Mouse (Mus musculus) embryo, embryonic 11.5 days (tissue): Measurements from ENCODE around the gene Anapc11.
A peak's percentile ranks its signal among the peaks of the same experiment; 100 is the strongest.

Experiments used
- DNase-seq: peaks from one replicate; pipeline ENCODE4 v3.0.0-alpha.2; 2012; ENCODE audit warnings: low read depth, low spot score

Anapc11 gene

GRCm38 (mm10) chr11:120627468-120628300, 29.5 kb downstream of the Anapc11 start:
- DNase-seq = no peak

DNA sequence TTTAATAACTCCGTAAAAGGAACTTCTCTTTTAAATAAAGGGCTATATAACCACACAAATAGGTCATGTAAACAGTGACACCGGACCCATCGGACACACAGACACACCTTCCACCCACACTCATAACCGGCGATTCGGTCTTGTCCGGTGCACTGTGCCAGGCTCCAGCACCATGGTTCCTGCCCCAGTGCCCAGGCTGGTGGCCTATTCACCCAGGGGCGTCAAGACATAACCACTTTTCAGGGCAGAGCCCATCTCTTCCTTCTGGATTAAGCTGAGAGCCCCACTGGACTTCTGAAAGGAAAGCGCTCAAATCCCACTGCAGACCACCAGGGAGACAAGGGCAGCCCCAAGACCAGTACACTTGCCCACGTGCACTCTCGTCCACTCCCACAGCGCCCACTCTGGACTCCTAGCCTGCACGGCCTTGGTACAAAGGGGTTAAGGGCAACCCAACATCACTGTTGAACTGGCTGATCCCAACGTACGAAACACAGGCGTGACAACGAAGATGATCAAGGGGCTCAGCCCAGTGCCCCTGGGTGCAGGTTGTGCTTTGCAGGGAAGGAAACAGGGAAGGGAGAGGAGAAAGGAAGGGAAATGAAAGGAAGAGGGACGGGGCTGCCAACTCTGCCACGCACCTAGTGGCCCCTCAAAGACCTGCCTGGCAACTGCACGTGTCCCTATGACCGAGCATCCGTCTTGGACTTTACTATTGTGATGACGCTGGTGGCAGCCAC, 30.6 kb downstream of the Anapc11 start:
- no peak for DNase-seq

DNA sequence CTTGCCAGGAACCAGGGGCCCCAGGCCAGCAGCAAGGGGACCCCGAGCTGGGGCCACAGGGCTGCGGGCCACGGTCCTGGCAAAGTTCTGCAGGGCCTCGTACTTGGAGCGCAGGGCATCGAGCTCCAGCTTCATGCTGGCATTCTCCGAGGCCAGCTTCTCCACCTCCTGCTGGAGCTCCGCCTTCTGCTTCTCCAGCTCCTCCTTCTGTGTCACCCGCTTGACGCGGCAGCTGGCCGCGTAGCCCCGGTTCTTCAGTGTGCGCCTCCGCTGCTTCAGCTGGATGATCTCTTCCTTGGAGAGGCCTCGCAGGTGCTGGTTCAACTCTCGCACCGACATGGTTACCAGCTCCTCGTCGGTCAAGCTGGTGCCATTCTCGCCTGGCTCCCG, 31.1 kb downstream of the Anapc11 start:
- no peak for DNase-seq

GRCm38 (mm10) chr11:120629911-120630310, 31.7 kb downstream of the Anapc11 start:
- no peak for DNase-seq

DNA sequence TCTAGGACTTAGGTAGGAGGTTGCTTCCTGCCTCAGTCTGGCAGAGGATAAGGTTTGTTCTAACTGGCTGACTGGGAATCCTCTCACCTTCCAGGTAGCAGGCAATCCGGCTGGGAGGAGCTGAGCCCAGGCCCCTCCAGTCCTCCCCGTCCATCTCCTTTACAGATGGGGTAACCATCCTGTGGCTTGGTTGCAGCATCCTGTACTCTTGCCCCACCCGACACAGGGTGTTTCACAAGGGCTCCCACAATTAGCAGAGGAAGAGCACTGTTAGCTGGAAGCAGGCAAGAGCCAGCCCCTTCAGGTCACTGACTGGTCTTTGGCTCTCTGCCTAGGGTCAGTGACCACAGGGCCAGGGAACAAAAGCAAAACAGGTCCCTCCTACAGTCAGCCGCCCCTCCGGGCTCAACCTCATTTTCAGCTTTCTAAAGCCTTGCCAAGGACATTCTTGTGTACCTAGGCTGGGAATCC, 32.2 kb downstream of the Anapc11 start:
- no peak for DNase-seq

DNA sequence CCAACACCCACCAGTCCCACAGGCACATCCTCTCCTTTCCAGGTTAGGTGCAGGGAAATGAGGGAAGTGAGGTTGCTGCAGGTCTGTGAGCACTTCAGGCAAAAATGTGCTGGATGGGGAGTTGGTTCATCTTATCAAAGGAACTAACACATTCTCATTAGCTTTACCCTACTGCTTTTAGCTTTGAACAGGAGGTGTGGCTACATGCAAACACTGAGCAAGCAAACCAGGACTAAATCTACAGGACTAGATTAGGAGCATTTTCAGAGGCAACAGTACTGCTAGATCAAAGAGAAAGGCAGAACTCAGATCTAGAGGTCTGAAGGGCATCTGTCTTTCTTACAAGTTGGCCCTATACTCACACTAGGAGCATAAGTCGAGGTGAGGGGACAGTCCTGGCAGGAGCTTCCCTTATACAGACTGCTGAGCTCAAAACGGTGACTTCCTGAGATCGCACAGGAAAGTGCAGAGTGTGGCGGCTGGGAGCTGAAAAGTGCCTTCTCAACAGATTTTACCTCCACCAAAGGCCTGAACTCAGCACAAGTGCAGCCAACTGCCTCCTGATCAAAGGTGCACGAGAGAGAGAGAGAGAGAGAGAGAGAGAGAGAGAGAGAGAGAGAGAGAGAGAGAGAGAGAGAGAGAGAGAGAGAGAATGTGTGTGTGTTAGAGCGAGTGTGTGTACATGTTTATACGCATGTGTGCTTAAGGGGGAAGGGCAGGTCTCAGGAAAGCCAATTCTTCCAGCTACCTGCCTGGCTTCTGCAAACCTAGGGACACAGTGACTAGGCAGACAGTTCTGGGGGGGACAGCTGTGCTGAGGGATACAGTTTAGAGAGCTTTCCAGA, 32.9 kb downstream of the Anapc11 start:
- no peak for DNase-seq

GRCm38 (mm10) chr11:120631726-120632448, 33.7 kb downstream of the Anapc11 start:
- DNase-seq = no peak

DNA sequence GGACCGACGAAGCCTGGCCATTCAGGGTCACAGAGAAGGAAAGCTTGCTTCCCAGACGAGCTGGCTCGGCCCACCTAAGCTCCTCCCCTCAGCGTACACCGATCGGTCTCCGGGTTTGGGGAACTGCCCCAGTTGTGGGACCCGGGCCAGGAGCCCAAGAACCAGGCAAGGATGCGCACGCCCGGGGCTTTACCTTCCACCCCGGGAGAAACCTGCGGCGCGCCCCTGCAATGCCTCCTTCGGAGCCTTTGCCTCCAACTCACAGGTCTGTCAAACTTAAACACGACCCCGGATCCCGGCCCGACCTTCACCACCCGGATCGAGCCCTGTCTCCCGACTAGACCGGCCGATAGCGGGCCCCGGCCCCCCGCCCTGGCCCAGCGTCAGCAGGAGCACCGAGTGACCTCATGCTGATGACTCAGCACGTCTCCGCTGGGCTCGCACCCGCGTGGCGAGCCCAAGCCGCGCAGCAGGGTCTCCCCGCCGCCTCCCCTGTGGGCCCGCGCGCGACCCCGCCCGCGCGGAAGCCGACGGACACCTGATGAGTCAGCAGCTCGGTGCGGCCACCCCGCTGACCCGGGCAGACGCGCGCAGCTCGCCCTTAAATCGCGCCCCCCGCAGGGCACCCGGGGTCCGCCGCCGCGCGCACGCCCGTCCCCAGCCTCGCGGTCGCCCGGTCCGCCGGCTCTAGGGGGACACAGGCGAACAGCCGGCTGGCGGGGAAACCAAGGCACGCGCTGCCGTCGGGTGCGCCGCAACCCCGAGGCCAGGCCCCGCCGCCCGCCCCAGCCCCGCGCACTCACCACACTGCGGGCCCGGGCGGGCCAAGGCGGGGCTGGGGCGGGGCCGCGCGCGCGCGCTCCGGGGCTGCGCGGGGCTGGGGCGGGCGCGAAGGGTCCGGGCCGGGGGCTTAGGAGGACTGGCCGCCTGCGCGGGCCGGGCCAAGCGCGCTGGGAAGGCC, 34.6 kb downstream of the Anapc11 start:
- DNase-seq = no peak

DNA sequence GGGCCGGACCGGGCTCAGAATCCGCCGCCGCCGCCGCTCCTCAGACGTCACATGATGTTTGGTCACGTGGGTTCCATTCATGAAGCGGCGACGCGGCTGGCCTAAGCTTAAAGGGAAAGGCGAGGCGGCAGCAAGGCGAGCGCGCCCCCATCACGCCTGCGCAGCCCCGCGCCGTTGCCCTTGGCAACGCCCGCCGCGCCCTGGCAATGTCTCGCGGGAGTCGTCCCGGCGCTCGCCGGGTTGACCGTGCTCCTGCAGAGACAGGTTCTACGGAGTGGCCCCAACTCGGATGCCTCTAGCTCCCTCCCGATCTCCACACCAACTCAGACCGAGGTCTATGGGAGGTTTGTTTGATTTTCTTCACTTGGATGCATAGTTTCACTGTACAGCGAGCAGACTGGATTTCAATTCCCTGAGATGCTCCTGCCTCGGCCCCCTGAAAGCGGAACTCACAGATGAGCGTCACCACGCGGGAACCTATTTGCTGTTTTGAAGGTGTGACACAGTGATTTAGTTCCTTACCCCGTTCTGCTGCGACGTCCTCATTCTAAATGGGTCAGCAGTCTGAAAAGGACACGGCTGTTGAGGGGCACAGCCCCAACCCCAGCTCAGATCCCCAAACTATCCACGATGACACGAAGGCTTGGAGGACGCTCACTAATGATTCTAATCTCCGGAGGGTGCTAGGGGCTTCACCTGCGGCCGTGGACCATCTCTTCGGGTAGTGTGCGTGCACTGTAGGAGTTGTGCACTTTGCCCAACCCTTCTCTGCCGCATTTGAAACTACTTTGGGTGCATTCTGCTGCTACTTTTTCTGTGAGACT, 35.5 kb downstream of the Anapc11 start, which contains the start of gene Mafg:
Gene Mafg (minus strand): TSS at position 81 of the 824 bp plus-strand sequence.
- DNase-seq = peak; percentile 94

GRCm38 (mm10) chr11:120634810-120635209, 36.6 kb downstream of the Anapc11 start:
- no peak for DNase-seq

GRCm38 (mm10) chr11:120641255-120641654, 43.0 kb downstream of the Anapc11 start:
- no peak for DNase-seq

GRCm38 (mm10) chr11:120641869-120642268, 43.6 kb downstream of the Anapc11 start:
- DNase-seq = no peak

DNA sequence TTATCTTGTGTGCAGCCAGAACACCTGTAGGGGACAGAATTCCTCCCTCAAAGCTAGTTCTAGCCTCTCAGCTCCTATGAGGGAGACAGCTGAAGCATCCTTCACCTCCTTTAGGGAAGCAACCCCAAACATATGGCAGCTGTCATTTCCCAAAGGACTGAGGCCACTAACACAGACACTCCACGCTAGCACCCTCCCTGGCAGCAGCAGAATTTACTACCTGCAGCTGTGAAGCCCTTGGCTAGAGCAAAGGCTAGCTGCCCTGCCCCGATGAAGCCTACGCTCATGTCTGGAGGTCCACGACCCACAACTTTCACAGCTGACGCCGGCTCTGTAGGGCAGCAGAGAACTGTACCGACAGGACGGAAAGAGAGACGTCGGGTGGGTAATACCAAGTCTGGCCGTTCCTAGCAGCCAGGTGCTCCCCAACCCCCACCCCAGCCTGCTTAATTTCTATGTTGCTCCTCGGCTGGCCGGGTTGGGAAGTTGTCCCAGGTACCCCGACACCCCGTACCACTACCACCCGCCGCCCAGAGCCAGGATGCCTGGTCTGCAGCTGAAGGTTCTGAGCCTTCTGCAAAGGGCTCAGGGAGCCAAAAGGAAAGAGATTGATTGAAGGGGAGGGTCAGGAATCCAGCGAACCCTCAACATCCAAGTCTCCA, 44.8 kb downstream of the Anapc11 start:
- DNase-seq = no peak

DNA sequence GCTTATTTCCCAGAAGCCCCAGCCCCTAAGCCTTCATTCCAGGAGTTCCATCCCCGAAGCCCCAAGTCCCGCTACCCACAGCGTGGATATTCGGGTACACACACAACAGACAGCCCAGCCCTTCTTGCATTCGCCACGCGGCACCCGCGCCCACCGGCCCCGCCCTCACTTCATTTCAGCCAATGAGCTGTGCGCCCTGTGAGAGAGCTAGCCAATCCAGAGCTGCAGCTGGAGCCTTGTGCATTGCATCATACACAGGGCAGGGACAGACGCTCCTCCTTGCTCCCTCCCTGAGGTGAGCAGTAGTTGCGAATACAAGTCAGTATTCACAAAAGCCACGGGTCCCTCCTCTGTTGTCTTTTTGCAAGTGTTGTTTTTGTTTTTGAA, 45.4 kb downstream of the Anapc11 start, which contains the start of gene Pycr1:
Gene Pycr1 (minus strand): TSS at position 169 of the 387 bp plus-strand sequence.
- peak; percentile 88 for DNase-seq

GRCm38 (mm10) chr11:120647047-120647830, 49.0 kb downstream of the Anapc11 start:
- no peak for DNase-seq

GRCm38 (mm10) chr11:120648001-120648476, 49.8 kb downstream of the Anapc11 start, which contains the start of gene Myadml2:
Myadml2 (minus strand) TSS chr11:120648158.
- DNase-seq = no peak

DNA sequence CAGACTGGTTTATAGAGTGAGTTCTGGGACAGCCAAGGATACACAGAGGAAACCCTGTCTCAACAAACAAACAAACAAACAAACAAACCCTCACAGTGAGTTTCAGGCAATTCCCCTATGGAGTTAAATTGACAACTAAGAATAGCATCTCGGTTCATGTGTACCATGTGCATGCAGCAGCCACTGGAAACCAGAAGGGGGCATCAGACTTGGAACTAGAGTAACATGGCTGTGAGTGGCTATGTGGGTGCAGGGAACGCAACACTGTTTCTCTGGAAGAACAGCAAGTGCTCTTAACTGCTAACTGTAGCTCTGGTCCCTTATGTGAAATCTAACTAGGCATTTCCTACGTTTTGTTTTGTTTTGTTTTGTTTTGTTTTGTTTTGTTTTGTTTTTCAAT, 53.7 kb downstream of the Anapc11 start:
- no peak for DNase-seq
